Mouse (Mus musculus) neutrophil, adult 65 days (primary cell): ENCODE results near the gene Cdca4. TPM values are rescaled to one million over a fixed set of nuclear protein-coding genes. Genes with fewer than 3 reads are reported as not detected.

Experiments
- total RNA-seq: library from RNA; stranded (reverse); gene quantifications from 2 replicates; pipeline ENCODE4 v1.2.4, GENCODE M21; 2023

The Cdca4 gene
- total RNA-seq, result 30.0 and 37.4 TPM in 2 replicates

GRCm38 (mm10) chr12:112829244-112829864 lies at the start of gene Cdca4:
Gene Cdca4 (minus strand): TSS chr12:112829423.

DNA sequence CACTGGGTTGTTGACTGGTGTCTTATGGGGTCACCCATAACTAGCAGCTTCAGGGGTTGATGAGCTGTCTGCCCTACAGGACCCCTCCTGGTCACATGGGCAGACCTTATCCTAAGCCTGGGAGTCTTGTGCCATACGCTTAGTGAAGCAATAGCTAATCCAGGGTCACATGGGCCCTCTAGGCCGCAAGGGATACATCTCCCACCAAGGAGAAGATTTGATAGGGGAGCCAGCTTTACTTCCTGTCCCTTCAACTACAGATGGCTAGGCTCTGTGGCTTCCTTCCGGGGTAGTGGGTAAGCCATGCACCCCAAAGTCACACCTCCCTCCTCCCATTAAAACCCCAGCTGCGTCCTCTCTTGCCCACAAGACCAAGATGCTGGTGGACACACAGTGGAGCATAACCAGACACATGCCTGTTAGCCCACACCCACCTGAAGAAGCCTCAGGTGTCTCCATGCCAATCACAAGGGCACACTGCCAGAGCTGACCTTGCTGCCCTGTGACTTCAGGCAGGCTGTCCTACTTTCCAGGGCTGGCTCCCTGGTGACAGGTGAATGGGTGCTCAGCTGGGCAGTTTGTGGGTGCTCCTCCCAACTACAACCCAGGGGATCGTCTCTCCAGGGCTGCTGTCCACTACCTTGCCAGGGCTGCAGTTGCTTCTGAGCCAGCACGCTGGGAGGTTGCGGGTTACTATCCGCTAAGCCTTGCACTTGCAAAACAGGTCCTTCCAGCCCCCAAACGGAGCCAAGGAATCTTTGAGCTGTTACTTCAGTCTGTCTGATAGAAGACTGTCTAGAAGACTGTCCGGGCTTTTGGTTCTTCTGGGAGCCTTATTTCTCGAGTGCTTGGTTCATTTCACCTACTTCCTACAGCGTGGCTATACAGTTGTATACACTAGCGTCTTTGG lies 39.2 kb upstream of the Cdca4 start, which contains the start of gene Gpr132:
Gene Gpr132, minus strand, starts transcription at position 51 of the 910 bp plus-strand sequence.

DNA sequence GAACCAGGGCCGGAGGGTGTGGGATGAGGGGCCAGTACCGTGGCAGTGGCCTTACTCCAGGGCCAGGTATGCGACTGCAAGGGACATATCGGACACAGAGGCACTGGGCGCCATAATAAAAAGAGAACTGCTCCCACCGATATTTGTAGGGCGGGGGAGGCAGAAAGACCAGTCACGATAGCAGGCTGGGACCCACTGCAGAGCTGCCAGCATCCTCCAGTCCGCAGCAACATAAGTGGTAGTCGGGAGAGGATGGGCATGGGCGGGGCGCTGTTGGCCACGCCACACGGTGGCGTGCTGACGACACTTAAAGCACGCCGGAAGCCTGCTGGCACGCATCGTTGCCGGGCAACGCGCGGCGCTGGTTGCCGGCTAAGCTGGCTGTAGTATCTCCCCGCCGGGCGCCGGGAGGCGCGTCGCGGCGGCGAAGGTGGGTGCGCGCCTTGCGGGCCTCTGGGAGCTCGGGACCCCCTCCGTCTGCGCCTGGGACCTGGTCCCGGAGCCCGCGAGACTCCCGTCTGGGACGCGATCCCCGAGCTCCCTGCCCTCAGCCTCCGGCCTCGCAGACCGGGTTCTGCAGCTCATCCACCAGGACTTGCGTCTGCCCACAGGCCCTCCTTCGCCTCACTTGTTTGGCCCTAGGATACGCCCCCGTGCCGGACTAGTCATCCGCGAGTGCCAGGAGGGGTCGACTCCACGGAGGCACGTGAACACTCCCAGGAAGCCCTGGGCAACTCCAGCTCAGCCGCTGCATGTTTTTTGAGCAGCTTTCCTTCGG lies 20.4 kb downstream of the Cdca4 start, which contains the start of gene Clba1:
Gene Clba1, plus strand, starts transcription at position 351 of the 778 bp plus-strand sequence.

DNA sequence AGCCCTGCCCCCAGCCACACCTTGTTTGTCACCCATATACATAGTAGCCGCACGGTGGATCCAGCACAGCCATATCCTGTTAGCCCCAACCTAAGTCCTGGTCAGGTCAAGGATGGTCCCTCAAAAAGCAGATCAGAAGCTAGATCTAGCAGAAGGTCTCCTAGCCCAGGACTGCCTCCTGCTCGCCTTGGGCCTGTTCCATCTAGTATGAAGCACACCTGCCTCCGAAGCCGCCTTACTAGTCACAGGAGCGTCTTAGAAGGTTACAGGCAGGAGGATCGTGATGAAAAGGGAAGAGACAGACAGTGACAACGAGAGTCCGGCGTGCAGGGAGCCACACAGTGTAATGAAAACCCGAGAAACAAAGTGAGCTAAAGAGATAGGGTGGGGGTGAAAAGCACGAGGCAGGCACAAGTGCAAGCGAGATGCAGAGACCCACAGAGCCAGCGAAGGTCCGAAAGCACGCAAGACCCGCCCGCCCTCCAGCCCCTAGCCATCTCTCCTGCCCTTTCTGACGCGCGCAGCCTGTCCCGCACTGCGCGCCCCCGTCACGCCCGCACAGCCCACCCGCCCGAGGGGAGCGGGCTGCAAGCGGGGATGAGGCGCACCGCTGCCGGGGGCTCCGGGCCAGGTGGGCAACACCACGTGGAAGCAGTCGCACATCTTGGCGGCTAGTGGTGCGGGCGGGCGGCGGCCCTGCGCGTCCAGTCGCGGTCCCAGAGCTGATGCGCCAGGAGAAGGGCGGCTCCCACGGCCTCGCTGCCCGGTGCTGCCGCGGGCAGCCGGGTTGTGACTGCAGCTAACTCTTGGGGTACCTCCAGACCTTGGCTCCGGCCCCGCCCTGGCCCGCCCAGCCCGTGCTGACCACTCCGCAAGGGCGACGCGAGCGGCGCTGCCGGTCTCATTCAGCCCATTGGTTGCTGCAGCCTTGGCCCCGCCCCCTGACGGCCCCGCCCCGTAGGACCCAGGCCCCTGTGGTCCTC lies 27.1 kb downstream of the Cdca4 start, which contains the start of gene Ahnak2:
Gene Ahnak2, minus strand, starts transcription at position 794 of the 983 bp plus-strand sequence.

Other genes with a start within 250 kb of the Cdca4 start
- gene Inf2, start 240.6 kb downstream of the Cdca4 start, total RNA-seq, result 38.5 and 46.5 TPM in 2 replicates
- gene Adssl1, start 209.4 kb downstream of the Cdca4 start, total RNA-seq, result 81.2 and 82.3 TPM in 2 replicates
- 37.4 and 47.6 TPM in 2 replicates for gene Siva1, start 184.7 kb downstream of the Cdca4 start, total RNA-seq
- gene Akt1, start 154.5 kb downstream of the Cdca4 start, total RNA-seq, result 178 and 210 TPM in 2 replicates
- 15.8 and 28.5 TPM in 2 replicates for gene Zbtb42, start 150.6 kb downstream of the Cdca4 start, total RNA-seq
- gene Cep170b, start 109.0 kb downstream of the Cdca4 start, total RNA-seq, result 0.50 and 1.8 TPM in 2 replicates
- gene Pld4, start 68.8 kb downstream of the Cdca4 start, total RNA-seq, result 184 and 208 TPM in 2 replicates
- 0.50 and 0.73 TPM in 2 replicates for gene Ahnak2, start 26.8 kb downstream of the Cdca4 start, total RNA-seq
- gene Clba1, start 20.5 kb downstream of the Cdca4 start, total RNA-seq, result 2.0 and 3.2 TPM in 2 replicates
- 41.6 and 52.2 TPM in 2 replicates for gene Gpr132, start 38.8 kb upstream of the Cdca4 start, total RNA-seq
- 0.27 and 0.82 TPM in 2 replicates for gene Jag2, start 100.4 kb upstream of the Cdca4 start, total RNA-seq
- 6.1 and 7.4 TPM in 2 replicates for gene Nudt14, start 112.7 kb upstream of the Cdca4 start, total RNA-seq
- 2.0 and 3.6 TPM in 2 replicates for gene Btbd6, start 147.1 kb upstream of the Cdca4 start, total RNA-seq
- 55.0 and 78.7 TPM in 2 replicates for gene Brf1, start 171.3 kb upstream of the Cdca4 start, total RNA-seq
- gene Pacs2, start 185.1 kb upstream of the Cdca4 start, total RNA-seq, result 42.7 and 56.7 TPM in 2 replicates
- gene Tex22, start 245.1 kb upstream of the Cdca4 start, total RNA-seq, result 0.36 TPM in 1 of 2 replicates, not detected in the other